Mouse (Mus musculus) stomach, embryonic 16.5 days (tissue): Measurements from ENCODE around the gene Gli2. TPM values are rescaled to one million over a fixed set of nuclear protein-coding genes. Genes with fewer than 3 reads are reported as not detected.

Experiments used
- ATAC-seq: fragments of 200-750 bp; cut with Nextera tagmentation; 2 replicates; pipeline ENCODE4 v1.8.0; 2017; ENCODE audit warnings: moderate number of reproducible peaks, moderate TSS enrichment; ENCODE audit not compliant: insufficient read depth, low FRiP score
- H3K27ac ChIP-seq: fragments of 300-500 bp; sonication (generic); 2 replicates; pipeline ENCODE4 v1.5.1; 2014; ENCODE audit warnings: low read length
- H3K27me3 ChIP-seq: fragments of 300-500 bp; sonication (generic); 2 replicates; pipeline ENCODE4 v1.6.1; 2014; ENCODE audit warnings: low read length, control low read depth, mixed read lengths; ENCODE audit not compliant: control insufficient read depth, insufficient read depth
- H3K36me3 ChIP-seq: fragments of 300-500 bp; sonication (generic); 2 replicates; pipeline ENCODE4 v1.6.1; 2014; ENCODE audit warnings: low read length; ENCODE audit not compliant: control insufficient read depth, insufficient read depth
- H3K4me1 ChIP-seq: fragments of 300-500 bp; sonication (generic); 2 replicates; pipeline ENCODE4 v1.6.1; 2014; ENCODE audit warnings: low read length, control low read depth, mixed read lengths; ENCODE audit not compliant: control insufficient read depth, insufficient read depth
- H3K4me2 ChIP-seq: fragments of 300-500 bp; sonication (generic); 2 replicates; pipeline ENCODE4 v1.6.1; 2014; ENCODE audit warnings: low read depth, low read length, mixed read lengths
- H3K4me3 ChIP-seq: fragments of 300-500 bp; sonication (generic); replicated peaks from 2 replicates; pipeline ENCODE4 v1.5.1; 2014; ENCODE audit warnings: mild to moderate bottlenecking, low read length
- H3K9ac ChIP-seq: fragments of 300-500 bp; sonication (generic); 2 replicates; pipeline ENCODE4 v1.6.1; 2014; ENCODE audit warnings: low read length
- H3K9me3 ChIP-seq: fragments of 300-500 bp; sonication (generic); replicated peaks from 2 replicates; pipeline ENCODE4 v1.6.1; 2016; ENCODE audit warnings: low read length, control low read depth; ENCODE audit not compliant: control insufficient read depth
- WGBS: fragments of 180-500 bp; shearing (Covaris S2); extraction: QIAGEN DNeasy Blood & Tissue Kit; methylation state at CpG from one replicate; pipeline ENCODE4 v1.1.7; 2014; 5-methylcytosine and 5-hydroxymethylcytosine counted together
- microRNA-seq: library from miRNA; unstranded; fragments of <30 nt; microRNA quantifications from one replicate; pipeline ENCODE4, GENCODE M21; 2016
- polyA plus RNA-seq: library from polyadenylated mRNA; unstranded; fragments of >200 nt; fragmentation: Nextera tagmentation; extraction: Ambion mirVana; gene quantifications from 2 replicates; pipeline ENCODE4 v1.2.1, GENCODE M21; 2015

Gli2 gene
- polyA plus RNA-seq, 1 experiment from 2014 or later: 9.7 TPM

DNA sequence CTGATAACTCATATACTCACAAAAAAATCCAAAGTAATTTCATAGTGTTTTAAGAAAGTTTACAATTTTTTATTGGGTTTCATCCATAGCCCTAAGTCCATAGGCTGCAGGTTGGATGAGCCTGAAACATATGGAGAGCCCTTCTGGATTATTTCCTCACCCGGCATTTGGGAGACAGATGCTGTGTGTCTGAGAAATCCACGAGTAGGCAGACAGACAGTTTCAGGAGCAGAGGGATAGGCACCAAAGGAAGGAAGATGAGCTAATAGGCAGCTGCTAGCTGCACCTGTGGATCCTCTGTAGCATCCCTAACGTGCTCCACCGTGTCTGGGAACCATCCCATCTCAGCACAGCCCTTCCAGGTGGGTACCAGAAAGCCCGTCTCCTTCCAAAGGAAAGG, 251.3 kb downstream of the Gli2 start:
- no peak for ATAC-seq
- Histone ChIP-seq H3K27ac (no peak overlapping the region), H3K4me3 (no peak overlapping the region), H3K9ac (no peak overlapping the region), H3K9me3 (peaks cover 3% of the 10 kb centered on the region), H3K36me3 (no peaks in the 10 kb centered on the region), H3K4me1 (no peaks in the 10 kb centered on the region), H3K27me3 (no peaks in the 10 kb centered on the region), H3K4me2 (no peak overlapping the region)
- WGBS: 67% methylated on average over 5 of the region's 5 CpGs

DNA sequence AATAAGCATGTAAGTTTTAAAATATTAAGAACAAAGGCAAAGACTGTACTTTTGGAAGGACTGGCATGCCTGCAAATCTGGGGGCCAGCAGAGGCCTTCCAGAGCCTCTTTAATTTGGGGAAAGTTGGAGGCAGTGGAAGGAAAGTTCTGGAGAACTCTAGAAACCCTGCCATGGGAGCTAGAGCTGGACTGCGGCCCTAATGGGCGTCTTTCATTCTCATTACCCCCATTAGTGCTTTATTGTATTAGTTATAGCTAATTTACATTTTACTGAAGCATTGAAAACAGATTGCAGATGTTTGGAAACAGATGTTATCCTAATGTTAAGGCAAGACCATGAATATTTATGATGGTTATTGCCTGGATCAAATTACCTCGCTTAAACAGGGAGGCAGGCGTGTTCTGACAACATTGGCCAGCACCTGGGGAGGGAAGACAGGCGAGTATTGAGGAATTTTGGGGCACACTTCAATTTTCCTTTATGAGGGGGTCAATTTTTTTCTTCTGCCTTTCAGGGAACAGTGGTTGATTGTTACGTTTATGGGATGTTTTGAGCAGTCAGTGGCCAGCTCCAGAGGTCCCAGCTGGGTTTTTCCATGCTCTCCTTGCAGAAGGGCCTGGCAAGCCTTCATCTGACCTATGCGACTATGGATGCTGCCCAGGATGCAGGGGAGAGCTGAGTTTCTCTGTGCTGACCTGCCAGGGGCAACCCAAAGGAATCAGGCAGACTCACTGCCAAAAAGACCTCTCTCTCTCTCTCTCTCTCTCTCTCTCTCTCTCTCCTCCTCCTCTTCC, 253.9 kb downstream of the Gli2 start:
- Histone ChIP-seq H3K4me3 (no peak overlapping the region), H3K4me1 (no peaks in the 10 kb centered on the region), H3K36me3 (no peaks in the 10 kb centered on the region), H3K4me2 (no peak overlapping the region), H3K27ac (no peak overlapping the region), H3K9me3 (peaks cover 7% of the 10 kb centered on the region), H3K27me3 (no peaks in the 10 kb centered on the region), H3K9ac (no peak overlapping the region)
- ATAC-seq: no peak
- WGBS: 71% methylated on average over 7 of the region's 7 CpGs

DNA sequence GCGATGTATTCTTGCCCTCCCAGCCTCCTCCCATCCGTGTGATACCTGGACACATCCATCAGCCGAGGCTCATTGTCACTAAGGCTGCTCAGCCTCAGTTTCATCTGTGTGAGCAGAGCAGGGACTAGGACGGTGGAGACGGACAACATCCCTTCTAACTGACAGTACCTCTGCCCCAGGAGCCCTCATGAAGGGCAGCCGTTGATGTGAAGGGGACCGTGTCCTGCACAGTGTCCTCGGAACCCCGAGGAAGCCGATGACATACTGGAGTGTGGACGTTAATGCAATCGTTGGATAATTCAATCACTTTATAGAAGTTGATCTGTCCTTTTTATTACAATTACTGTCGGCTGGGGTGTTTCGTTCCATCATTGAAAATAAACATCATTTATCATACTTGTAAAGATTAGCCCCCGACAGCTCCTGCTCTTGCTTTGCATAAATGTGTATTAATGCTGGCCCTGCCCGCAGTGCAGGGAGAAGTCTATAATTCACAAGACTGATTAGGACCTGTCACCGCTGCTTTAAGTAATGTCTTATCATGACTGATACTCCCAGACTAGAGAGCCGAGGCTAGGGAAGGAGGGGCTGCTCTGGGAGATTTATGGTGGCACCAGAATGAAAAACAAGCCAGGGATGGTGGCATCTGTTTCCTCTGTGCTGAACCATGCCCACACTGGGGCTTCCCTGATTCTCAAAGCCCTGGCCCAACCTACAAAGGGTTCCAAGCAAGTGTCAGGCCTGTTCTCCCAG, 257.8 kb downstream of the Gli2 start:
- H3K9ac ChIP-seq: no peak overlapping the region
- H3K27ac ChIP-seq: no peak overlapping the region
- H3K4me2 ChIP-seq: no peak overlapping the region
- H3K27me3 ChIP-seq: no peaks in the 10 kb centered on the region
- no peaks in the 10 kb centered on the region for H3K36me3 ChIP-seq
- H3K4me1 ChIP-seq: no peaks in the 10 kb centered on the region
- H3K9me3 ChIP-seq: peaks cover 7% of the 10 kb centered on the region
- no peak overlapping the region for H3K4me3 ChIP-seq
- WGBS: 43% methylated on average over 18 of the region's 18 CpGs
- ATAC-seq: no peak

DNA sequence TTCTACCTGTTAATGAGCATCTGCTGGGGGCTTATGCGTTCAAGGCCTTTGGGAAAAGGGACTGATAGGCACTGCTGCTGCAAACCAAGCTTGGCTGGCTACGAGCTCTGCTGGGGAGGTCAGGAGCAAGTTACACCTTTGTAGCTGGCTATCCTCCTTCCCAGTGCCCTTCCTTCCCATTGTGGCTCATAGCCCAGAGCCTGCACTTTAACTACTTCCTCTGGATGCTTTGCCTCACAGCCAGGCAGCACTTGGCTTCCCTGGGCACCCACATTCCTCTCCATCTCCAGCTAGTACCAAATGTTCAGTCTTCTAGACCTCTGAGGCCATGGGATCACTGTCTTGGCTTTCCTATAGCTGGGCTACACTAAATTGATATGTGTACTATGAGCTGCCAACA, 263.5 kb downstream of the Gli2 start:
- no peak overlapping the region for H3K4me3 ChIP-seq
- H3K36me3 ChIP-seq: no peaks in the 10 kb centered on the region
- no peaks in the 10 kb centered on the region for H3K27me3 ChIP-seq
- no peak overlapping the region for H3K4me2 ChIP-seq
- H3K9ac ChIP-seq: no peak overlapping the region
- 81% methylated on average over 2 of the region's 2 CpGs for WGBS
- peaks cover 4% of the 10 kb centered on the region; the same call in 1 of the 2 replicates for H3K4me1 ChIP-seq
- ATAC-seq: no peak
- H3K27ac ChIP-seq: no peak overlapping the region
- no peaks in the 10 kb centered on the region for H3K9me3 ChIP-seq

DNA sequence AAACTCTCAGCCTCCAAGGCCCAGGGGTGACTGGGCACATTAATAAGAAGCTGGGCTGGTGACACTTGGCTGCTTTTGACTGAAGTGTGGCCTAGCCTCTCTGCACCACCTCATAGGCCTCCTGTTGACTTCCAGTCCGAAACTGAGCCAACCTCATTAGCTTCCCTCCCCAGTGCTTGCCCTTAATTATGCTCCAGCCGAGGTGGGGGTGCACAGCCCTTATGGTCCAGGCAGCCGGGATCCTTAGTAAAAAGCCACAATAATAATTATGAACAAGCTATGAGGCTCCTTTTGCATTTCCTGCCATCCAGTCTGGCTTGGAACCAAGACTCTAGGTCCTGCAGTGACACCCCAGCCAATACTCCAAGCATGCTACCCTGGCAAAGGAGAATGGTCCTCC, 264.0 kb downstream of the Gli2 start:
- Histone ChIP-seq H3K4me3 (no peak overlapping the region), H3K36me3 (no peaks in the 10 kb centered on the region), H3K4me2 (no peak overlapping the region), H3K9me3 (no peaks in the 10 kb centered on the region), H3K27me3 (no peaks in the 10 kb centered on the region), H3K27ac (no peak overlapping the region), H3K9ac (no peak overlapping the region), H3K4me1 (peaks cover 4% of the 10 kb centered on the region; the same call in 1 of the 2 replicates)
- 65% methylated on average over 3 of the region's 3 CpGs for WGBS
- no peak for ATAC-seq

DNA sequence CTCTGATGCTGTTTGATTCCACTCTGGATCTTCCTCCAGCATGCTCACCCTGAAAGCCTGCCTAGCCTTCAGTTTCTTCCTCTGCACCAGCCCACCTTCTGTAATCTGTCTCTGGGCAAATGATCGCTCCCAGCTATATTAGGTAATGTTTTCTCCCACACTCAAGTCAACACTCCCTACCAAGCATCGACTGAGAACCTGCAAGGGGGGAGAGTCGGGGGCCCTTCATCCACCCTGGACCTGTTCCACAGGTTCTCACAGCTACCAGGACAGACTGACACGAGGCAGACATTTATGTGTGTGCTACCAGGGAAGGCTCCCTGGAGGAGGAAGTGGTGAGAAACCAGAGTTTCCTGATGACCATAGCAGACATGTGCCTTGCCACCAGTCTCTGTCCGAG, 264.6 kb downstream of the Gli2 start:
- Histone ChIP-seq H3K4me3 (no peak overlapping the region), H3K36me3 (no peaks in the 10 kb centered on the region), H3K4me1 (peaks cover 4% of the 10 kb centered on the region; the same call in 1 of the 2 replicates), H3K27me3 (no peaks in the 10 kb centered on the region), H3K27ac (peak overlapping the region; percentile 43), H3K9me3 (no peaks in the 10 kb centered on the region), H3K4me2 (no peak overlapping the region), H3K9ac (no peak overlapping the region)
- WGBS: 30% methylated on average over 5 of the region's 5 CpGs
- ATAC-seq: peak; percentile 87; the same call in 1 of the 2 replicates

DNA sequence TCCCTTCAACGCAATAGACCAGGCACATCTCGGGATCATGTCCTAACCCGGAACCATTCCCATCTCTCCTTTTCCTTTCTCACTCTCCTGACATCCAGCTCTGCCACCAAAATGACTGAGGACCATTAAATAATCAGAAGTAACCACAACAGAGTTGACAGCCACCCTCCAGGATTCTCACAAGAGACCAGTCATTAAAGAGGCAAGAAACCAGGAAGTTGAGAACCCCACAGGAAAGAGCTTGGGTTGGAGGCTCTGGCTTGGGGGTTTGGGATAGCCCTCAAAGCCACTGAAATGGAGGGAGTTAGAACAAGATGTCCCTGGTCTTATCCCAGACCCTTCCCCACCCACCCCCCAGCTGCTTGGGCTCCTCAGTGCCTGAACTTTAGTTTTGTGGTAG, 265.9 kb downstream of the Gli2 start:
- Histone ChIP-seq H3K27me3 (no peaks in the 10 kb centered on the region), H3K4me1 (peaks cover 4% of the 10 kb centered on the region; the same call in 1 of the 2 replicates), H3K27ac (no peak overlapping the region), H3K9me3 (no peaks in the 10 kb centered on the region), H3K9ac (no peak overlapping the region), H3K36me3 (no peaks in the 10 kb centered on the region), H3K4me2 (no peak overlapping the region), H3K4me3 (no peak overlapping the region)
- 72% methylated on average over 3 of the region's 3 CpGs for WGBS
- ATAC-seq: no peak

Small RNAs within 50 kb of the gene (microRNA-seq; reads per million reads assigned to microRNA genes)
- not detected for gene Mir6346
